Mouse (Mus musculus): ENCODE data around the gene Shpk.

- TF ChIP-seq CTCF (IDR thresholded peaks at IDR 0.05; ENCODE audit: insufficient read depth, low read length) (no peak), POLR2A (IDR thresholded peaks at IDR 0.05; ENCODE audit: borderline replicate concordance, extremely low read depth, low read depth, low read length) (no peak)
These were observed 21.4 kb downstream of the Shpk start for GRCm38 (mm10) chr11:73220651-73221050.

Measured in lung, adult 2 months (tissue).